15 mouse cellular contexts compared by ENCODE assay signal in the genomic region with DNA sequence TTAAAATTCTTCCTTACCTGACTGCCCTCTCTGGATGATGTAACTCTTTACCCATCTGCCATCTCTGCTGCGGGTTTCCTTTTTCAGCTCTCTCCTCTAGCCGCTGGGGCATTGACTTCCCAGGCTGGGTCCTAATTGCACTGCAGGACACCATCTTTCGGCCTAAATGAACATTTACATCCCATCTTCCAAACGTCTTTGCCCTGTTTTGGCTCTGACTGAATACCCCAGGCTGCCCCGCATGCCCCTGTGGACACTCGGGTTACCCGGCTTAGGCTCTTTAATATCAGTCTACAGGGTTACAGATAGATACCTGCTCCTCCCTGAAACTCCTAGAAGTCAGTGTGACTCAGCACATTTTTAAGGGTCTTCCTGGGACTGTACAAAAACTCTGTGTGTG.
DNase-seq lines count a peak whose midpoint lies in the region; ATAC-seq and TF ChIP-seq lines count a peak whose summit lies in the region.
"Had no signal": no experiment of that assay in that cellular context is flagged by ENCODE, and none has a peak within 500 bp of the region (broad histone marks: within the 10 kb centered on the region; RNA-seq: fewer than 3 reads in every experiment).

No protein-coding gene starts in this region.

- ATAC-seq in forebrain, embryonic 11.5 days (replicated peaks; ENCODE audit: low FRiP score) = no peak
- no peak for ATAC-seq in forebrain, embryonic 15.5 days (replicated peaks)
- no peak for ATAC-seq in midbrain, embryonic 15.5 days (replicated peaks)
- ATAC-seq: Patski had no signal

- no peak overlapping the region for H3ac ChIP-seq in myocyte (ENCODE audit: control insufficient read depth, insufficient read length)

- 24% methylated on average over 7 of the region's 7 CpGs for WGBS in forebrain, embryonic 11.5 days
- 54% methylated on average over 7 of the region's 7 CpGs for WGBS in forebrain, embryonic 15.5 days
- WGBS in midbrain, embryonic 10.5 days = 38% methylated on average over 7 of the region's 7 CpGs
- 49% methylated on average over 7 of the region's 7 CpGs for WGBS in midbrain, embryonic 15.5 days

- H3K79me2 ChIP-seq in myocyte (ENCODE audit: control insufficient read depth, insufficient read depth) = no peaks in the 10 kb centered on the region

- no peak overlapping the region for H3K4me2 ChIP-seq in forebrain, embryonic 11.5 days (ENCODE audit: low read depth, low read length, severe bottlenecking)
- H3K4me2 ChIP-seq in forebrain, embryonic 15.5 days (replicated peaks) = no peak overlapping the region
- no peak overlapping the region for H3K4me2 ChIP-seq in midbrain, embryonic 15.5 days
- peak overlapping the region; percentile 80 for H3K4me2 ChIP-seq in myocyte (ENCODE audit: low read depth)

- TF ChIP-seq POLR2A in myocyte (IDR thresholded peaks at IDR 0.05; ENCODE audit: insufficient read length, low read depth) = no peak

- no peak overlapping the region for H3K27ac ChIP-seq in forebrain, embryonic 11.5 days (ENCODE audit: low read depth, low read length)
- no peak overlapping the region for H3K27ac ChIP-seq in forebrain, embryonic 15.5 days (replicated peaks)
- H3K27ac ChIP-seq in midbrain, embryonic 10.5 days (replicated peaks) = peak overlapping the region; percentile 85
- H3K27ac ChIP-seq in midbrain, embryonic 15.5 days = no peak overlapping the region
- H3K27ac ChIP-seq: limb, embryonic 13.5 days; liver, embryonic 14.5 days had no signal

- no peaks in the 10 kb centered on the region for H3K27me3 ChIP-seq in forebrain, embryonic 11.5 days (ENCODE audit: control insufficient read depth, insufficient read depth, low read length)
- H3K27me3 ChIP-seq in forebrain, embryonic 15.5 days = no peaks in the 10 kb centered on the region
- H3K27me3 ChIP-seq in midbrain, embryonic 10.5 days (ENCODE audit: low read depth, poor library complexity, severe bottlenecking) = peaks cover 13% of the 10 kb centered on the region; the same call in 1 of the 2 replicates
- no peaks in the 10 kb centered on the region for H3K27me3 ChIP-seq in midbrain, embryonic 15.5 days (replicated peaks)
- H3K27me3 ChIP-seq in myocyte (ENCODE audit: control insufficient read depth, insufficient read depth, insufficient read length) = no peaks in the 10 kb centered on the region
- H3K27me3 ChIP-seq: embryonic facial prominence, embryonic 12.5 days; Patski had no signal

- no peak overlapping the region for H3K4me3 ChIP-seq in forebrain, embryonic 11.5 days (ENCODE audit: low read depth, low read length)
- no peak overlapping the region for H3K4me3 ChIP-seq in forebrain, embryonic 15.5 days
- H3K4me3 ChIP-seq in midbrain, embryonic 10.5 days = no peak overlapping the region
- no peak overlapping the region for H3K4me3 ChIP-seq in midbrain, embryonic 15.5 days
- no peak overlapping the region for H3K4me3 ChIP-seq in myocyte
- H3K4me3 ChIP-seq: embryonic facial prominence, embryonic 12.5 days had no signal

- no peak overlapping the region for H3K9ac ChIP-seq in forebrain, embryonic 11.5 days (ENCODE audit: low read length)
- no peak overlapping the region for H3K9ac ChIP-seq in forebrain, embryonic 15.5 days (replicated peaks)
- H3K9ac ChIP-seq in midbrain, embryonic 15.5 days = no peak overlapping the region
- H3K9ac ChIP-seq: embryonic facial prominence, embryonic 12.5 days; limb, embryonic 13.5 days; liver, embryonic 14.5 days had no signal

- peaks cover 33% of the 10 kb centered on the region for H3K4me1 ChIP-seq in forebrain, embryonic 11.5 days (replicated peaks; ENCODE audit: control insufficient read depth, insufficient read depth, low read length)
- H3K4me1 ChIP-seq in forebrain, embryonic 15.5 days = peaks cover 45% of the 10 kb centered on the region
- peaks cover 66% of the 10 kb centered on the region for H3K4me1 ChIP-seq in midbrain, embryonic 10.5 days
- H3K4me1 ChIP-seq in midbrain, embryonic 15.5 days = peaks cover 43% of the 10 kb centered on the region

- H3K9me3 ChIP-seq in forebrain, embryonic 11.5 days (ENCODE audit: control insufficient read depth, low read length) = no peaks in the 10 kb centered on the region
- H3K9me3 ChIP-seq in forebrain, embryonic 15.5 days = no peaks in the 10 kb centered on the region
- no peaks in the 10 kb centered on the region for H3K9me3 ChIP-seq in midbrain, embryonic 10.5 days (replicated peaks)
- no peaks in the 10 kb centered on the region for H3K9me3 ChIP-seq in midbrain, embryonic 15.5 days
- H3K9me3 ChIP-seq: embryonic facial prominence, embryonic 12.5 days; limb, embryonic 13.5 days had no signal

- peak; percentile 46 for DNase-seq in forebrain, embryonic 11.5 days (ENCODE audit: low spot score)
- no peak for DNase-seq in midbrain, embryonic 10.5 days (ENCODE audit: low spot score)
- DNase-seq in R1 (ENCODE audit: low read depth, low spot score) = peak; percentile 55
- no peak for DNase-seq in frontal cortex, postnatal 10 days (ENCODE audit: low spot score in 2 of 2)
- no peak for DNase-seq in layer of hippocampus, adult 9-11 months
- DNase-seq: cerebellum, adult 2 months; kidney, adult 11 months; spleen, adult 18-20 months had no signal

- H3K36me3 ChIP-seq in forebrain, embryonic 11.5 days (ENCODE audit: control insufficient read depth, insufficient read depth, low read length) = no peaks in the 10 kb centered on the region
- no peaks in the 10 kb centered on the region for H3K36me3 ChIP-seq in forebrain, embryonic 15.5 days
- no peaks in the 10 kb centered on the region for H3K36me3 ChIP-seq in midbrain, embryonic 10.5 days
- H3K36me3 ChIP-seq in midbrain, embryonic 15.5 days (replicated peaks) = no peaks in the 10 kb centered on the region
- H3K36me3 ChIP-seq in myocyte (ENCODE audit: control insufficient read depth, insufficient read depth) = no peaks in the 10 kb centered on the region
- H3K36me3 ChIP-seq: embryonic facial prominence, embryonic 12.5 days; limb, embryonic 13.5 days had no signal

TF ChIP-seq in myocyte, 11 proteins besides CTCF, POLR2A, EP300 and RAD21:
- TF ChIP-seq USF1 (IDR thresholded peaks at IDR 0.05; ENCODE audit: low read depth) = no peak
- TF ChIP-seq SRF (IDR thresholded peaks at IDR 0.05; ENCODE audit: control insufficient read depth, insufficient read length, low read depth) = no peak
- TF ChIP-seq POLR2AphosphoS2 (IDR thresholded peaks at IDR 0.05; ENCODE audit: insufficient read length, low read depth) = no peak
- no peak for TF ChIP-seq E2F4 (IDR thresholded peaks at IDR 0.05; ENCODE audit: insufficient read depth)
- no peak for TF ChIP-seq REST (IDR thresholded peaks at IDR 0.05; ENCODE audit: insufficient read depth, insufficient read length)
- no peak for TF ChIP-seq MAX (IDR thresholded peaks at IDR 0.05; ENCODE audit: low read depth)
- TF ChIP-seq TCF3 (IDR thresholded peaks at IDR 0.05; ENCODE audit: insufficient read length, low read depth) = no peak
- no peak for TF ChIP-seq CEBPB (IDR thresholded peaks at IDR 0.05; ENCODE audit: insufficient read depth, poor library complexity, severe bottlenecking)
- no peak for TF ChIP-seq MYOD1 (IDR thresholded peaks at IDR 0.05; ENCODE audit: control insufficient read depth in 1 of 3, insufficient read length in 2 of 3, low read depth in 2 of 3)
- no peak for TF ChIP-seq MYOG (IDR thresholded peaks at IDR 0.05; ENCODE audit: control insufficient read depth in 1 of 3, insufficient read depth in 1 of 3, insufficient read length in 2 of 3, low read depth in 2 of 3)
- TF ChIP-seq TCF12 (IDR thresholded peaks at IDR 0.05; ENCODE audit: insufficient read depth, poor library complexity, severe bottlenecking) = no peak

Comparison
In these comparisons a context has a peak if more than half of its experiments do, and no peak if none do; other contexts are left out.
1. DNase-seq: peak in forebrain, embryonic 11.5 days (single experiment) and R1 (single experiment); none in midbrain, embryonic 10.5 days (single experiment), frontal cortex, postnatal 10 days (0 of 2) and layer of hippocampus, adult 9-11 months (single experiment).